Mouse (Mus musculus): ENCODE results near the gene Diexf.

Diexf gene

GRCm38 (mm10) chr1:193138087-193138486 lies 8.0 kb upstream of the Diexf start:
- DNase-seq (ENCODE audit: low spot score) = no peak

- no peak for DNase-seq (ENCODE audit: low spot score)
Measured at GRCm38 (mm10) chr1:193133726-193134125, 3.7 kb upstream of the Diexf start.

- no peak for DNase-seq (ENCODE audit: low spot score)
Measured at GRCm38 (mm10) chr1:193132385-193132784, 2.3 kb upstream of the Diexf start.

- no peak for DNase-seq (ENCODE audit: low spot score)
Measured at GRCm38 (mm10) chr1:193131311-193131948, 1.4 kb upstream of the Diexf start.

GRCm38 (mm10) chr1:193130839-193131238 lies 767 bp upstream of the Diexf start:
- DNase-seq (ENCODE audit: low spot score) = peak; percentile 47

- peak; percentile 5 for DNase-seq (ENCODE audit: low spot score)
Measured at GRCm38 (mm10) chr1:193130456-193130825, 369 bp upstream of the Diexf start.

- DNase-seq (ENCODE audit: low spot score) = no peak
Measured at GRCm38 (mm10) chr1:193129321-193129720, 751 bp downstream of the Diexf start.

GRCm38 (mm10) chr1:193128055-193128454 lies 2.0 kb downstream of the Diexf start:
- DNase-seq (ENCODE audit: low spot score) = no peak

GRCm38 (mm10) chr1:193125835-193126234 lies 4.2 kb downstream of the Diexf start:
- no peak for DNase-seq (ENCODE audit: low spot score)

- DNase-seq (ENCODE audit: low spot score) = no peak
Measured at GRCm38 (mm10) chr1:193123290-193123689, 6.8 kb downstream of the Diexf start.

GRCm38 (mm10) chr1:193122793-193123192 lies 7.3 kb downstream of the Diexf start:
- DNase-seq (ENCODE audit: low spot score) = no peak

GRCm38 (mm10) chr1:193112093-193112492 lies 18.0 kb downstream of the Diexf start:
- no peak for DNase-seq (ENCODE audit: low spot score)

GRCm38 (mm10) chr1:193102996-193103395 lies 27.1 kb downstream of the Diexf start:
- no peak for DNase-seq (ENCODE audit: low spot score)

- peak; percentile 28 for DNase-seq (ENCODE audit: low spot score)
Measured at GRCm38 (mm10) chr1:193102556-193102955, 27.5 kb downstream of the Diexf start.

GRCm38 (mm10) chr1:193102029-193102428 lies 28.0 kb downstream of the Diexf start:
- DNase-seq (ENCODE audit: low spot score) = no peak

- DNase-seq (ENCODE audit: low spot score) = no peak
Measured at GRCm38 (mm10) chr1:193098946-193099345, 31.1 kb downstream of the Diexf start.

GRCm38 (mm10) chr1:193093596-193093995 lies 36.5 kb downstream of the Diexf start:
- no peak for DNase-seq (ENCODE audit: low spot score)

- DNase-seq (ENCODE audit: low spot score) = no peak
Measured at GRCm38 (mm10) chr1:193092771-193093170, 37.3 kb downstream of the Diexf start.

GRCm38 (mm10) chr1:193090894-193091293 lies 39.2 kb downstream of the Diexf start:
- DNase-seq (ENCODE audit: low spot score) = no peak

GRCm38 (mm10) chr1:193090211-193090871 lies 39.7 kb downstream of the Diexf start:
- no peak for DNase-seq (ENCODE audit: low spot score)

GRCm38 (mm10) chr1:193089683-193090082 lies 40.4 kb downstream of the Diexf start:
- DNase-seq (ENCODE audit: low spot score) = no peak

GRCm38 (mm10) chr1:193089211-193089610 lies 40.9 kb downstream of the Diexf start:
- no peak for DNase-seq (ENCODE audit: low spot score)

GRCm38 (mm10) chr1:193086842-193087476 lies 43.1 kb downstream of the Diexf start:
- no peak for DNase-seq (ENCODE audit: low spot score)

Measured in T-cell, adult 2 months (primary cell).